Mouse (Mus musculus): ENCODE measurements at regions not wholly inside any gene's neighbourhood (a gene's known extent, or its start where the extent isn't known, plus 50 kb on each side); places are given as distances from the start of the nearest gene placed in this dataset.
A peak's percentile ranks its signal among the peaks of the same experiment; 100 is the strongest.

- DNase-seq (ENCODE audit: extremely low spot score in 1 of 2, low spot score in 2 of 2), result no peak
- intact Hi-C loops (cut with DNase I), result no loop called here
- no peak overlapping the region for H3K4me3 ChIP-seq
- no peak for TF ChIP-seq CTCF (IDR thresholded peaks at IDR 0.05)
- H3K27ac ChIP-seq, result no peak overlapping the region
These were observed 444.2 kb downstream of the Trim52 start for GRCm38 (mm10) chr14:106550150-106550549.

GRCm38 (mm10) chr14:106579281-106579680 lies 473.3 kb downstream of the Trim52 start:
- no peak for DNase-seq (ENCODE audit: extremely low spot score in 1 of 2, low spot score in 2 of 2)
- Histone ChIP-seq H3K27ac (no peak overlapping the region), H3K4me3 (no peak overlapping the region)
- no peak for TF ChIP-seq CTCF (IDR thresholded peaks at IDR 0.05)
- intact Hi-C loops (cut with DNase I), result no loop called here

- no peak for TF ChIP-seq CTCF (IDR thresholded peaks at IDR 0.05)
- no peak overlapping the region for H3K27ac ChIP-seq
- intact Hi-C loops (cut with DNase I), result no loop called here
- no peak for DNase-seq (ENCODE audit: extremely low spot score in 1 of 2, low spot score in 2 of 2)
- H3K4me3 ChIP-seq, result no peak overlapping the region
These were observed 475.9 kb downstream of the Trim52 start for GRCm38 (mm10) chr14:106581886-106582285.

GRCm38 (mm10) chr14:106593352-106593751 lies 487.4 kb downstream of the Trim52 start:
- TF ChIP-seq CTCF (IDR thresholded peaks at IDR 0.05), result no peak
- Histone ChIP-seq H3K4me3 (no peak overlapping the region), H3K27ac (no peak overlapping the region)
- intact Hi-C loops (cut with DNase I), result no loop called here
- no peak for DNase-seq (ENCODE audit: extremely low spot score in 1 of 2, low spot score in 2 of 2)

- intact Hi-C loops (cut with DNase I), result no loop called here
These were observed 488.0 kb downstream of the Trim52 start for GRCm38 (mm10) chr14:106593980-106594379.

GRCm38 (mm10) chr14:106607041-106607440 lies 501.0 kb downstream of the Trim52 start:
- intact Hi-C loops (cut with DNase I), result no loop called here

More at GRCm38 (mm10) chr14:106593980-106594379, 488.0 kb downstream of the Trim52 start:
- TF ChIP-seq CTCF (IDR thresholded peaks at IDR 0.05), result no peak
- no peak for DNase-seq (ENCODE audit: extremely low spot score in 1 of 2, low spot score in 2 of 2)
- no peak overlapping the region for H3K4me3 ChIP-seq
- no peak overlapping the region for H3K27ac ChIP-seq

GRCm38 (mm10) chr14:106608341-106608927 lies 502.4 kb downstream of the Trim52 start:
- intact Hi-C loops (cut with DNase I), result no loop called here
- no peak for TF ChIP-seq CTCF (IDR thresholded peaks at IDR 0.05)
- Histone ChIP-seq H3K27ac (no peak overlapping the region), H3K4me3 (no peak overlapping the region)
- no peak for DNase-seq (ENCODE audit: extremely low spot score in 1 of 2, low spot score in 2 of 2)

More at GRCm38 (mm10) chr14:106607041-106607440, 501.0 kb downstream of the Trim52 start:
- Histone ChIP-seq H3K4me3 (no peak overlapping the region), H3K27ac (no peak overlapping the region)
- no peak for DNase-seq (ENCODE audit: extremely low spot score in 1 of 2, low spot score in 2 of 2)
- peak; percentile 76 for TF ChIP-seq CTCF (IDR thresholded peaks at IDR 0.05)

All from left cerebral cortex, adult 2 months (tissue).